Mouse (Mus musculus) limb, embryonic 11.5 days (tissue): ENCODE measurements around the gene B3gnt7. TPM values are rescaled to one million over a fixed set of nuclear protein-coding genes. Genes with fewer than 3 reads are reported as not detected.

Source experiments
- ATAC-seq: fragments of 200-750 bp; cut with Nextera tagmentation; 2 replicates; pipeline ENCODE4 v1.8.0; 2017; ENCODE audit warnings: low read depth; ENCODE audit not compliant: insufficient number of reproducible peaks, low FRiP score, low TSS enrichment
- DNase-seq: peaks from one replicate; pipeline ENCODE4 v3.0.0-alpha.2; 2015; ENCODE audit warnings: low spot score
- H3K27ac ChIP-seq: fragments of 300-500 bp; sonication (generic); replicated peaks from 2 replicates; pipeline ENCODE4 v1.5.1; 2014; ENCODE audit warnings: low read depth, mild to moderate bottlenecking, low read length
- H3K27me3 ChIP-seq: fragments of 300-500 bp; sonication (generic); 2 replicates; pipeline ENCODE4 v1.6.1; 2014; ENCODE audit warnings: mild to moderate bottlenecking, low read length, mixed read lengths; ENCODE audit not compliant: control insufficient read depth, insufficient read depth
- H3K36me3 ChIP-seq: fragments of 300-500 bp; sonication (generic); 2 replicates; pipeline ENCODE4 v1.6.1; 2014; ENCODE audit warnings: mild to moderate bottlenecking, low read length, moderate library complexity, mixed read lengths; ENCODE audit not compliant: control insufficient read depth, insufficient read depth
- H3K4me1 ChIP-seq: fragments of 300-500 bp; sonication (generic); 2 replicates; pipeline ENCODE4 v1.6.1; 2014; ENCODE audit warnings: low read length, mixed read lengths; ENCODE audit not compliant: control insufficient read depth, insufficient read depth
- H3K4me2 ChIP-seq: fragments of 300-500 bp; sonication (generic); 2 replicates; pipeline ENCODE4 v1.6.1; 2014; ENCODE audit warnings: low read depth, mild to moderate bottlenecking, moderate library complexity; ENCODE audit not compliant: severe bottlenecking
- H3K4me3 ChIP-seq: fragments of 300-500 bp; sonication (generic); 2 replicates; pipeline ENCODE4 v1.5.1; 2014; ENCODE audit warnings: low read depth, low read length
- H3K9ac ChIP-seq: fragments of 300-500 bp; sonication (generic); 2 replicates; pipeline ENCODE4 v1.6.1; 2014; ENCODE audit warnings: mild to moderate bottlenecking, low read length
- H3K9me3 ChIP-seq: fragments of 300-500 bp; sonication (generic); 2 replicates; pipeline ENCODE4 v1.6.1; 2016; ENCODE audit warnings: low read length; ENCODE audit not compliant: control insufficient read depth
- WGBS: fragments of 180-500 bp; shearing (Covaris S2); extraction: QIAGEN DNeasy Blood & Tissue Kit; methylation state at CpG from one replicate; pipeline ENCODE4 v1.1.7; 2014; 5-methylcytosine and 5-hydroxymethylcytosine counted together
- polyA plus RNA-seq: library from polyadenylated mRNA; unstranded; fragments of >200 nt; fragmentation: Nextera tagmentation; extraction: Ambion mirVana; gene quantifications from 2 replicates; pipeline ENCODE4 v1.2.1, GENCODE M21; 2014

Gene B3gnt7
- polyA plus RNA-seq, 1 experiment from 2014 or later, result 5.6 TPM

DNA sequence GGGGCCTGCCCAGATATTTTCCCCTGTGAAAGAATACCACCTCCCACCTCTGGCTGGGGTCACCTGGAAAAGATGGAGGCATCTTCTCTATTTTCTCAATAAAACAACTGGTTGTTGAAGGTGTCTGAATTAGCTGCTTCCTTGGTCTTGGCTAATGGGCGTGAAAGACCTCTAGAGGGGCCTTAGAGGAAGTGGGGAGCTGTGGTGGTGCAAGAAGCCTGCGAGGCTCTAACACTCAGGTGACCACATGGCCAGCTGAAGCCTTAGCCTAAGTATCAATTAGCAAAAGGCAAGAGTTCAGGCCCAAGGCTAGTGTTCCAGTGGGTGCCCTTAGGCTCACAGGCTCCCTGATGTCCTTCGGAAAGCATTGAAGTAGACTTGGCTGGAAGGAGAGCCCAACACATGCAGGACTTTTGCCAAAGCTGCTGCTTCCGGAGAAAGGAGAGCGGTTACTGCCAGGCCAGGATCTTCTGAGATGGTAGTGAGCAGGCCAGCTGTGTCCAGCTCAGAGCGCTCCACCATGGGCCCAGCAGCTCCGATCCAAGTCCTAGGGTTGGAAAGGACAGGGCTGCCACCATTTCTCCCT lies 4.6 kb downstream of the B3gnt7 start:
- Histone ChIP-seq H3K9me3 (0 out of 2 replicates have a peak, but pooled peaks cover 3% of the 10 kb centered on the region), H3K27ac (no peak overlapping the region), H3K36me3 (no peaks in the 10 kb centered on the region), H3K4me2 (no peak overlapping the region), H3K4me3 (no peak overlapping the region), H3K9ac (no peak overlapping the region), H3K27me3 (peaks cover 23% of the 10 kb centered on the region), H3K4me1 (peaks cover 5% of the 10 kb centered on the region; the same call in 1 of the 2 replicates)
- ATAC-seq, result no peak
- DNase-seq, result no peak
- WGBS, result 82% methylated on average over 7 of the region's 7 CpGs

DNA sequence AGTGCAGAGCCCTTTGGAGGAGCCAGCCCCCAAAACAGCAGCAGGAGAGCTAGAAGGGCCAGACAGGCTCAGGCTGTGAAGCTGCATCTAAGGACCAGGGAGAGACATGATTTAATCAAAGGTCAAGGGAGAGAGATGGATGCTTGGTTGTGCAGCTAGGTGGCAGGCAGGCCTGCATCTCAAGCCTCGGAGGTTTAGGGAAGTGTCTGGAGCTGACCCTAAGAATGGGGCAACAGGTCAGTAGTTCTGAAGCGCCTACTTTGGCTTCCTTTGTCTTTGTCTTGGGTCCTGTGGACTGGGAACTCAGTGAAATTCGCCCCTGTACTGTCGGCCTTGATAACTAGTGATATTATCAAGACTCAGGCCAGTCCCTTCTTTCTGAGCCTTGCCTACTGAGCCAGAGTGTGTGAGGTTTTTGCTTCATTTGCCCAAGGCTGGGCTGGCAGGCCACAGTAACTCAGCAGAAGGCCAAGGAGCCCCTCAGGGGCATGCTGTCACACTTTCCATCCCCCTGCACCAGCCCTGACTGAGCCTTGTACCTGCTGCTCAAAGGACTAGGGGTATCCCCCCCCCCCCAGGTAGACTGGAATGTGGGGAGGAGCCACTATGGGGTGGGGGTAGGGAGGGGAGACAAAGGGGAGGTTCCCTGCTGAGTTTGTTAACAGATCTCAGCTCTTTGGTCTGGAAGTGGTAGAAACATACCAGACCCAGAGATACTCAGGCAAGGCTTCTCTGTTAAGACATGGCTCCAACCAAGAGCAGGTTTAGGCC lies 5.4 kb downstream of the B3gnt7 start:
- Histone ChIP-seq H3K9ac (no peak overlapping the region), H3K9me3 (0 out of 2 replicates have a peak, but pooled peaks cover 3% of the 10 kb centered on the region), H3K4me3 (no peak overlapping the region), H3K4me2 (no peak overlapping the region), H3K4me1 (0 out of 2 replicates have a peak, but pooled peaks cover 2% of the 10 kb centered on the region), H3K36me3 (no peaks in the 10 kb centered on the region), H3K27me3 (peaks cover 21% of the 10 kb centered on the region), H3K27ac (no peak overlapping the region)
- WGBS, result 49% methylated on average over 4 of the region's 4 CpGs
- DNase-seq (no peak), ATAC-seq (no peak)

DNA sequence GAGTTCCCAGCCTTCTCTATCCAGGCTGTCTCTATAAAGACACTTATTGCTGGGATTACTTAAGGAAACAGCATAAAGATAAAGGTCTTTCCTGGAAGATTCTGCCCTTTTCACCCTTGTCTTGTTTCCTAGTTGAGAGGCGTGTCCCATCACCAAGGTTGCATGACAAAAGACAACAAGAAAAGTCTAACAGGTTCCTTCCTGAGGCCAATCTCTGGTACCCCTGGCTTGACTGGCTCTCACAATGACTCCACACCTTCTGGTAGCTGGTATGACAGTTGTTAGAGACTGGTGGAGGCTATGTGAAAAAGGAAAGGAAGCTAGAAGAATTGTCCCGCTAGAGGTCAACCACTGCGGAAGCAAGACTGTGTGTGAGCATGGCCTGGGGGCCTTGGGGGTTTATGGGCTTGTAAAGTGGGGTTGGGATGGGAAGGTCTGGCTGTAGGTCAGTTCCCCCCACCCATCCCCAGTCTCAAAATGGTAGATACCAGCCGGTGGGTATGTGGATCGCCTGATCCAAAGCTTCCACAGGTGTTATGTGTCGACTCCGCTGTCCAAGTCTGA lies 6.7 kb downstream of the B3gnt7 start:
- ATAC-seq, result no peak
- Histone ChIP-seq H3K9ac (no peak overlapping the region), H3K4me3 (no peak overlapping the region), H3K4me1 (0 out of 2 replicates have a peak, but pooled peaks cover 2% of the 10 kb centered on the region), H3K36me3 (no peaks in the 10 kb centered on the region), H3K27ac (no peak overlapping the region), H3K9me3 (0 out of 2 replicates have a peak, but pooled peaks cover 3% of the 10 kb centered on the region), H3K4me2 (no peak overlapping the region), H3K27me3 (peaks cover 10% of the 10 kb centered on the region)
- 84% methylated on average over 7 of the region's 7 CpGs for WGBS
- no peak for DNase-seq

DNA sequence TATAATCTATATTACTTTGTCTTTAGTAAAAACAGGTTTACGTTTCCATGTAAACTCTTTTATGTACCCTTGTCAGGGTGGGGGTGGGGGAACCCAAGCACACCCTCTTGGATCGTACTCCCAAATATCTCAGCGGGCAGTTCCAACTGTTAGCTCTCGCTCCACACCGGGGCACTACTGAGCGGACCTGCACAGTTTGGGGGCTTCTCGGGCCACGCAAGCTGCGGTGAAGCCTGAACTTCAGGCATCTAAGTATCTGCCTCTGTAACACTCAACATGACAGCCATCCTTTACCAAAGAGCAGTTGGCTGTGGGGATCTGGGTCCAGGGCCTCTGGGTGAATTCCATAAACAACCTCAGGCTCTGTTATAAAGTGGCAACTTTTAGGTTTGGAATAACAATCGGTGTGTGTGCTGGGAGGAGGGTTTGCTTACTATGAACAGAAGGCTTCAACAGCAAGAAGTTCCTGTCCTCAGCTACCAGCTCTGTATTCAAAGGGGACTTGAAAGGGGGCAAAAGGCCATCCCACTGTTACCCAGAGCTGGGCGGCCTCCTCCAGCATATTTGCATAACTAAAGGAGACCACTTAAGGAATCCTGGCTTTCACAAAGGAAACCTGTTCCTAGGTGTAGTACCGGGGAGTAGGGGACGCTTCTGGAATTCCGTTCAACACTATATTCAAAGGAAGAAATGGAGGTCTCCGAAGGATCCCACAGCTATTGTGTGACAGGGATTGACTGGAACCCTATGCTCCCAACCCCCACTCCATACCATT lies 8.1 kb downstream of the B3gnt7 start:
- no peak overlapping the region for H3K27ac ChIP-seq
- H3K4me1 ChIP-seq, result 0 out of 2 replicates have a peak, but pooled peaks cover 2% of the 10 kb centered on the region
- WGBS, result 30% methylated on average over 15 of the region's 15 CpGs
- H3K4me3 ChIP-seq, result no peak overlapping the region
- H3K36me3 ChIP-seq, result no peaks in the 10 kb centered on the region
- H3K27me3 ChIP-seq, result no peaks in the 10 kb centered on the region
- no peaks in the 10 kb centered on the region for H3K9me3 ChIP-seq
- H3K9ac ChIP-seq, result no peak overlapping the region
- DNase-seq, result no peak
- H3K4me2 ChIP-seq, result no peak overlapping the region
- ATAC-seq, result no peak

DNA sequence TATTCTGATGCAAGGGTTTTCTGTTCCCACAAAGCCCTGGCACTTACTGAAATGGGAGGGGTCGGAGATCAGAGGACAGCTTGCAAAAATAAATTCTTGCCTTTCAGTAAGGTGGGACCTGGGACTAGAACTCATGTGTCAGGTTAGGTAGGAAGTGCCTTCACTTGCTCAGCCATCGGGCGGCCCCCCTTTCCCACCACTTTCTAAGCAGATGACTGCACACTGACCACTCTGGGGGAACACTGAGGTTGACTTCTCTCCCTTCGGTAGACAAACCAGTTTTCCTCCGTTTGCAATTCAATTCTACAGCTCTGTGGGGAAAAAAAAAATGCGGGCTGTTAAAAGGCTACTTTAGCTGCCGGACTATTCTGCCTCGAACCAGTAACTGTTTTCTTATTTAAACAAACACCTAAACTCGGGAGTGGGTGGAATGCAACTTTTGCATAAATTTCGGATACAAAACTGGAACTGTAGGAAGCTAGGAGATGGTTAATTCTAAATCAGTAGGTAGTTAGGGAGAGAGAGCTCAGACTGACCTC lies 8.9 kb downstream of the B3gnt7 start:
- Histone ChIP-seq H3K27ac (no peak overlapping the region), H3K4me2 (no peak overlapping the region), H3K9ac (no peak overlapping the region), H3K27me3 (no peaks in the 10 kb centered on the region), H3K9me3 (no peaks in the 10 kb centered on the region), H3K4me1 (0 out of 2 replicates have a peak, but pooled peaks cover 2% of the 10 kb centered on the region), H3K36me3 (no peaks in the 10 kb centered on the region), H3K4me3 (no peak overlapping the region)
- ATAC-seq (no peak), DNase-seq (no peak)
- 30% methylated on average over 10 of the region's 10 CpGs for WGBS

DNA sequence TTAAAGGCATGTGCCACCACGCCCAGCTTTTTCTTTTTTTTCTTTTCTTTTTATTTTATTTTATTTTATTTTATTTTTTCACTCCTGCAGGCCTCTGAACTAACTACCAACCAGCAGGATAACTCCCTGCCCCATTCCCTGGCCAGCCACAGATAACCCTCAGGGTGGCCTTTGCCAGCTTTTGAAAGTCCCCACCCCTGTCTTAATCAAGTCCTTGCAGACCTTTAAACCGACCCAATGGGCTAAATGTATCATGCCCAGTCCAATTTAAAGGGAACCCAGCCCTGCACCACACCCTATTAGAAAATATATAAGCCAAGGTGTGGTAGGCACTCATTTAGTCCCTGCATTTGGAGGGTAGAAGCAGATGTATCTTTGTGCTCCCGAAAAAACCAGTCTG lies 9.6 kb downstream of the B3gnt7 start:
- H3K27me3 ChIP-seq, result no peaks in the 10 kb centered on the region
- no peak for ATAC-seq
- WGBS, result 74% methylated on average over 3 of the region's 3 CpGs

DNA sequence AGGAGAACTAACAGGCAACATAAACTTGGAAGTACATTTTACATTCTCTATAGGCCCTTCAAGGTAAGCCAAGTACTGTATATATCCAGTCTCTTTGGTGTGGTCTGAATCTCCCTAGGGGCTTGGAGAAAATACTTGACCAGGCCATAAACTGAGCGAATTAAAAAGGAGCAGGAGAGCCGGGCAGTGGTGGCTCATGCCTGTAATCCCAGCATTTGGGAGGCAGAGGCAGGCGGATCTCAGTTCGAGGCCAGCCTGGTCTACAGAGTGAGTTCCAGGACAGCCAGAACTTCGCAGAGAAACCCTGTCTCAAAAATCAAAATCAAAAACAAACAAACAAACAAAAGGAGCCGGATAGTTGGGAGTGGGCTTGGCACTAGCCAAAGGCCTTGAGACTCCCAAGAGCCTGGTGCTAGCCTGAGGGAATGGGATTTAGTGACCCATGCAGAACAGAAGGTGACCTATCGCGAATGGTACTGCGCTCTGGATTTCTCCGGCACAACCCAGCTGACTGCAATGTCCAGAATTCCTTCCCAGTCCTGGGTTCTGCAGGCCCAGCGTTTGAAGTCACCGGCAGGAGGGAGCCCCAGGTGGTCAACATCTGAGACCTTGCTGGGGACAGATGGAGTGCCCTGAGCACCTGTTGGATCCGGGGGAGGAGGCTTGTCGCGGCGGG lies 10.6 kb downstream of the B3gnt7 start:
- Histone ChIP-seq H3K9ac (no peak overlapping the region), H3K4me1 (0 out of 2 replicates have a peak, but pooled peaks cover 1% of the 10 kb centered on the region), H3K36me3 (no peaks in the 10 kb centered on the region), H3K4me3 (no peak overlapping the region), H3K9me3 (no peaks in the 10 kb centered on the region), H3K27me3 (no peaks in the 10 kb centered on the region), H3K27ac (no peak overlapping the region), H3K4me2 (no peak overlapping the region)
- ATAC-seq (no peak), DNase-seq (no peak)
- WGBS, result 48% methylated on average over 16 of the region's 16 CpGs

More for the DNA sequence above, 9.6 kb downstream of the B3gnt7 start:
- Histone ChIP-seq H3K36me3 (no peaks in the 10 kb centered on the region), H3K9me3 (no peaks in the 10 kb centered on the region), H3K9ac (no peak overlapping the region), H3K27ac (no peak overlapping the region), H3K4me1 (0 out of 2 replicates have a peak, but pooled peaks cover 2% of the 10 kb centered on the region), H3K4me3 (no peak overlapping the region), H3K4me2 (no peak overlapping the region)
- no peak for DNase-seq
